Mouse (Mus musculus): ENCODE results near the gene Hhipl1.

- TF ChIP-seq CTCF (IDR thresholded peaks at IDR 0.05; ENCODE audit: low read depth) (no peak), EP300 (optimal IDR thresholded peaks at IDR 0.05) (no peak)
Measured at GRCm38 (mm10) chr12:108267653-108268052, 38.4 kb upstream of the Hhipl1 start.
